ENCODE assay signal across 24 mouse cellular contexts in genomic region chr13:36357469-36357868, GRCm38 (mm10).
DNase-seq lines count a peak whose midpoint lies in the region; ATAC-seq and TF ChIP-seq lines count a peak whose summit lies in the region.
"Had no signal": no experiment of that assay in that cellular context is flagged by ENCODE, and none has a peak within 500 bp of the region (broad histone marks: within the 10 kb centered on the region; RNA-seq: fewer than 3 reads in every experiment).

No protein-coding gene starts in this region.

- H3K4me1 ChIP-seq in liver, embryonic 14.5 days (replicated peaks; ENCODE audit: control insufficient read depth in 2 of 2, insufficient read depth in 2 of 2, low read length in 1 of 2), result peaks cover 0 to 2% of the 10 kb centered on the region in 2 experiments; a peak in 2 of 4 replicates
- peaks cover 6% of the 10 kb centered on the region for H3K4me1 ChIP-seq in liver, embryonic 12.5 days
- H3K4me1 ChIP-seq in G1E (ENCODE audit: insufficient read depth, low read depth, low read length) (0 out of 2 replicates have a peak, but pooled peaks cover 3% of the 10 kb centered on the region), MEL (ENCODE audit: control insufficient read depth in 1 of 2, insufficient read depth in 2 of 2, low read length in 2 of 2) (peaks cover 4 to 7% of the 10 kb centered on the region in 2 experiments)
- H3K4me1 ChIP-seq: embryonic facial prominence, embryonic 13.5 days; embryonic facial prominence, embryonic 15.5 days had no signal

- no peak overlapping the region for H3K4me2 ChIP-seq in liver, embryonic 14.5 days (ENCODE audit: low read depth)
- no peak overlapping the region for H3K4me2 ChIP-seq in liver, embryonic 12.5 days
- H3K4me2 ChIP-seq: embryonic facial prominence, embryonic 13.5 days; embryonic facial prominence, embryonic 15.5 days; forebrain, embryonic 12.5 days had no signal

- 18% methylated on average over 4 of the region's 4 CpGs for WGBS in liver, embryonic 14.5 days (ENCODE audit: insufficient replicate concordance)
- WGBS in liver, embryonic 12.5 days (ENCODE audit: insufficient replicate concordance), result 30% methylated on average over 4 of the region's 4 CpGs

- H3K27me3 ChIP-seq in liver, embryonic 14.5 days (ENCODE audit: control insufficient read depth, insufficient read depth, low read length), result no peaks in the 10 kb centered on the region
- no peaks in the 10 kb centered on the region for H3K27me3 ChIP-seq in liver, embryonic 12.5 days (replicated peaks)
- H3K27me3 ChIP-seq in G1E (ENCODE audit: insufficient read depth, low read length) (no peaks in the 10 kb centered on the region), MEL (ENCODE audit: control insufficient read depth in 1 of 2, insufficient read depth in 2 of 2, low read length in 2 of 2) (no peaks in the 10 kb centered on the region)
- H3K27me3 ChIP-seq: embryonic facial prominence, embryonic 13.5 days; embryonic facial prominence, embryonic 15.5 days; forebrain, embryonic 12.5 days; Patski had no signal

- H3K4me3 ChIP-seq in liver, embryonic 14.5 days (ENCODE audit: insufficient read depth in 1 of 2, low read depth in 2 of 2, low read length in 2 of 2), result no peak overlapping the region
- no peak overlapping the region for H3K4me3 ChIP-seq in liver, embryonic 12.5 days
- H3K4me3 ChIP-seq in G1E (ENCODE audit: low read depth, low read length), result no peak overlapping the region
- no peak overlapping the region for H3K4me3 ChIP-seq in MEL (ENCODE audit: control insufficient read depth in 1 of 2, insufficient read depth in 1 of 2, low read depth in 2 of 2, low read length in 2 of 2)
- H3K4me3 ChIP-seq: embryonic facial prominence, embryonic 13.5 days; embryonic facial prominence, embryonic 15.5 days; erythroblast, embryonic 14.5 days; forebrain, embryonic 10.5 days; forebrain, embryonic 12.5 days had no signal

- H3K79me2 ChIP-seq in MEL (ENCODE audit: control insufficient read depth, insufficient read depth, low read length, poor library complexity), result no peaks in the 10 kb centered on the region

- TF ChIP-seq CTCF in liver, embryonic 14.5 days (IDR thresholded peaks at IDR 0.05; ENCODE audit: low read depth), result no peak
- TF ChIP-seq CTCF in G1E (IDR thresholded peaks at IDR 0.05; ENCODE audit: low read depth, low read length) (no peak), MEL (IDR thresholded peaks at IDR 0.05 in 2 of 3, conservative IDR thresholded peaks at IDR 0.05 in 1 of 3; ENCODE audit: control insufficient read depth in 1 of 3, insufficient read depth in 1 of 3, low read depth in 2 of 3, low read length in 3 of 3, poor library complexity in 1 of 3, severe bottlenecking in 1 of 3) (no peak)

- H3K36me3 ChIP-seq in liver, embryonic 14.5 days (replicated peaks; ENCODE audit: control insufficient read depth, insufficient read depth, low read depth), result no peaks in the 10 kb centered on the region
- no peaks in the 10 kb centered on the region for H3K36me3 ChIP-seq in liver, embryonic 12.5 days
- H3K36me3 ChIP-seq in G1E (replicated peaks), result peaks cover 5% of the 10 kb centered on the region
- peaks cover 0 to 10% of the 10 kb centered on the region in 2 experiments; a peak in 2 of 4 replicates for H3K36me3 ChIP-seq in MEL (ENCODE audit: control insufficient read depth in 1 of 2, insufficient read depth in 2 of 2, low read length in 2 of 2)
- H3K36me3 ChIP-seq: embryonic facial prominence, embryonic 13.5 days; embryonic facial prominence, embryonic 15.5 days; forebrain, embryonic 10.5 days; forebrain, embryonic 12.5 days had no signal

- no peak overlapping the region for H3K9ac ChIP-seq in liver, embryonic 14.5 days (replicated peaks)
- no peak overlapping the region for H3K9ac ChIP-seq in liver, embryonic 12.5 days
- no peak overlapping the region for H3K9ac ChIP-seq in MEL (ENCODE audit: control insufficient read depth, low read depth, low read length, poor library complexity, severe bottlenecking)
- H3K9ac ChIP-seq: embryonic facial prominence, embryonic 13.5 days; embryonic facial prominence, embryonic 15.5 days; forebrain, embryonic 12.5 days had no signal

- TF ChIP-seq RAD21 in MEL (IDR thresholded peaks at IDR 0.05; ENCODE audit: low read depth, low read length), result no peak

- TF ChIP-seq EP300 in liver, embryonic 14.5 days (IDR thresholded peaks at IDR 0.05; ENCODE audit: low read depth), result no peak
- TF ChIP-seq EP300 in MEL (IDR thresholded peaks at IDR 0.05; ENCODE audit: low read depth in 1 of 2, low read length in 2 of 2), result peak; percentile 54 to 67; a peak in 3 of 4 replicates

- H3K27ac ChIP-seq in liver, embryonic 14.5 days, result no peak overlapping the region
- no peak overlapping the region for H3K27ac ChIP-seq in liver, embryonic 12.5 days
- H3K27ac ChIP-seq in MEL (ENCODE audit: control insufficient read depth, low read depth, low read length), result no peak overlapping the region
- H3K27ac ChIP-seq: embryonic facial prominence, embryonic 13.5 days; embryonic facial prominence, embryonic 15.5 days; forebrain, embryonic 10.5 days; forebrain, embryonic 12.5 days had no signal

- DNase-seq in liver, embryonic 14.5 days (ENCODE audit: low read depth in 3 of 3, low spot score in 3 of 3), result no peak
- no peak for DNase-seq in G1E (ENCODE audit: low spot score)
- DNase-seq in MEL (ENCODE audit: low read depth, low spot score), result peak; percentile 30
- no peak for DNase-seq in cerebellum, adult 8-10 months
- DNase-seq in kidney, postnatal 10 days, result no peak
- DNase-seq: adrenal gland, adult 8-10 months; adrenal gland, postnatal 14 days; adrenal gland, postnatal 36 days; cerebellum, adult 11-12 months; cerebellum, adult 2 months; cerebellum, adult 9-11 months; cerebellum, postnatal 14 days; cerebellum, postnatal 36 days; embryo, embryonic 11 days had no signal

- ATAC-seq in liver, embryonic 14.5 days (ENCODE audit: insufficient read depth), result 0 out of 2 replicates have a peak, but pooled peaks have one; percentile 33
- ATAC-seq in liver, embryonic 12.5 days, result no peak
- ATAC-seq in G1E (ENCODE audit: extremely low read depth, insufficient number of reproducible peaks, low FRiP score, poor library complexity, severe bottlenecking), result 0 out of 2 replicates have a peak, but pooled peaks have one; percentile 15
- ATAC-seq: activated CD4-positive, CD25-positive, alpha-beta regulatory T cell, adult 4 months; forebrain, embryonic 14.5 days; forebrain, embryonic 16.5 days; Patski had no signal

- H3K9me3 ChIP-seq in liver, embryonic 14.5 days (ENCODE audit: control insufficient read depth, low read length), result no peaks in the 10 kb centered on the region
- no peaks in the 10 kb centered on the region for H3K9me3 ChIP-seq in liver, embryonic 12.5 days (replicated peaks)
- H3K9me3 ChIP-seq in G1E (replicated peaks), result no peaks in the 10 kb centered on the region
- no peaks in the 10 kb centered on the region for H3K9me3 ChIP-seq in MEL (replicated peaks; ENCODE audit: insufficient read depth, low read length)
- H3K9me3 ChIP-seq: embryonic facial prominence, embryonic 13.5 days; embryonic facial prominence, embryonic 15.5 days; forebrain, embryonic 10.5 days; forebrain, embryonic 12.5 days had no signal

- no peak for TF ChIP-seq POLR2A in MEL (IDR thresholded peaks at IDR 0.05; ENCODE audit: control insufficient read depth in 1 of 2, insufficient read depth in 1 of 2, low read depth in 1 of 2, low read length in 2 of 2, poor library complexity in 1 of 2)

TF ChIP-seq in MEL, 35 proteins besides CTCF, POLR2A, EP300 and RAD21:
- TF ChIP-seq RCOR1 (IDR thresholded peaks at IDR 0.05; ENCODE audit: low read depth, low read length) (0 out of 2 replicates have a peak, but pooled peaks have one; percentile 30), TCF12 (IDR thresholded peaks at IDR 0.05; ENCODE audit: low read depth, low read length) (peak; percentile 59; the same call in 1 of the 2 replicates), TBP (IDR thresholded peaks at IDR 0.05; ENCODE audit: low read depth, low read length) (no peak), GATA1 (IDR thresholded peaks at IDR 0.05; ENCODE audit: low read depth, low read length) (peak; percentile 74), USF2 (IDR thresholded peaks at IDR 0.05; ENCODE audit: borderline replicate concordance in 1 of 2, insufficient read depth in 1 of 2, low read depth in 1 of 2, low read length in 2 of 2) (no peak)
